Mouse (Mus musculus): Measurements from ENCODE around the gene Cilp. TPM values are rescaled to one million over a fixed set of nuclear protein-coding genes. Genes with fewer than 3 reads are reported as not detected.

The Cilp gene
- not detected for total RNA-seq (2023)

GRCm38 (mm10) chr9:65264959-65265358, at the start of gene Cilp:
Gene Cilp, plus strand, starts transcription at chr9:65265180.

GRCm38 (mm10) chr9:65293973-65294715, 29.2 kb downstream of the Cilp start, which contains the start of gene Clpx:
Gene Clpx, plus strand, starts transcription at chr9:65294260.

Other genes starting within 250 kb of the Cilp start
- 10 to 100 TPM; 20.3 to 21.0 TPM for gene Hacd3, start 243.5 kb upstream of the Cilp start, total RNA-seq (2023)
- gene Dpp8, start 232.8 kb upstream of the Cilp start, total RNA-seq (2023): 10 to 100 TPM; 94.5 to 98.9 TPM
- not detected for gene Igdcc4, start 163.7 kb upstream of the Cilp start, total RNA-seq (2023)
- gene Igdcc3, start 124.0 kb upstream of the Cilp start, total RNA-seq (2023): not detected
- gene Parp16, start 69.8 kb upstream of the Cilp start, total RNA-seq (2023): 1 to 10 TPM; 1.2 to 2.0 TPM
- gene Clpx, start 29.1 kb downstream of the Cilp start, total RNA-seq (2023): 10 to 100 TPM; 23.2 to 26.9 TPM
- 10 to 100 TPM; 16.4 to 18.1 TPM for gene Pdcd7, start 80.9 kb downstream of the Cilp start, total RNA-seq (2023)
- gene Ubap1l, start 95.9 kb downstream of the Cilp start, total RNA-seq (2023): under 1 TPM; 0.73 to 0.82 TPM
- not detected for gene Kbtbd13, start 126.5 kb downstream of the Cilp start, total RNA-seq (2023)
- gene Rasl12, start 133.3 kb downstream of the Cilp start, total RNA-seq (2023): not detected
- gene Slc51b, start 157.8 kb downstream of the Cilp start, total RNA-seq (2023): not detected
- 10 to 100 TPM; 14.8 to 15.5 TPM for gene Mtfmt, start 170.6 kb downstream of the Cilp start, total RNA-seq (2023)
- gene Spg21, start 195.8 kb downstream of the Cilp start, total RNA-seq (2023): 100 to 1,000 TPM in 1 of 2 experiments, 10 to 100 TPM in 1; 99.6 to 103 TPM

All from monocyte, adult 59 days (primary cell).